Mouse (Mus musculus) mouse embryonic stem cell (cell line): ENCODE measurements at regions not wholly inside any gene's neighbourhood (a gene's known extent, or its start where the extent isn't known, plus 50 kb on each side); places are given as distances from the start of the nearest gene placed in this dataset.

Source experiments
- in situ Hi-C, 2 experiments: fragments of 300-500 bp; cut with MboI; formaldehyde crosslinking; loops; 1 replicate in 1 of 2; 3 replicates in 1 of 2; pipeline ENCODE4 v1.14.3; 2019 to 2020; ENCODE audit warnings: low sequenced_read_pairs in 2 of 2, low pct_unique_long_range_greater_than_20kb in 1 of 2, mixed read lengths in 1 of 2; ENCODE audit not compliant: unreplicated experiment in 1 of 2

- in situ Hi-C loops: no loop called here
These were observed 241.8 kb downstream of the Gsdmc2 start for GRCm38 (mm10) chr15:63603100-63603714.

- in situ Hi-C loops: no loop called here
These were observed 243.4 kb downstream of the Gsdmc2 start for GRCm38 (mm10) chr15:63601543-63601942.

- in situ Hi-C loops: no loop called here
These were observed 252.1 kb downstream of the Gsdmc2 start for GRCm38 (mm10) chr15:63592758-63593463.

- in situ Hi-C loops: no loop called here
These were observed 285.7 kb downstream of the Gsdmc2 start for GRCm38 (mm10) chr15:63559293-63559692.

GRCm38 (mm10) chr15:63558691-63559090 lies 286.3 kb downstream of the Gsdmc2 start:
- in situ Hi-C loops: no loop called here

GRCm38 (mm10) chr15:63557816-63558215 lies 287.2 kb downstream of the Gsdmc2 start:
- in situ Hi-C loops: no loop called here

- in situ Hi-C loops: no loop called here
These were observed 291.4 kb downstream of the Gsdmc2 start for GRCm38 (mm10) chr15:63553597-63553996.

- in situ Hi-C loops: no loop called here
These were observed 312.5 kb downstream of the Gsdmc2 start for GRCm38 (mm10) chr15:63532337-63533055.

GRCm38 (mm10) chr15:63527318-63527717 lies 317.7 kb downstream of the Gsdmc2 start:
- in situ Hi-C loops: no loop called here

GRCm38 (mm10) chr15:63526820-63527219 lies 318.2 kb downstream of the Gsdmc2 start:
- in situ Hi-C loops: no loop called here

- in situ Hi-C loops: no loop called here
These were observed 327.7 kb downstream of the Gsdmc2 start for GRCm38 (mm10) chr15:63517301-63517700.

GRCm38 (mm10) chr15:63500453-63500852 lies 344.5 kb downstream of the Gsdmc2 start:
- in situ Hi-C loops: no loop called here

- in situ Hi-C loops: no loop called here
These were observed 346.5 kb downstream of the Gsdmc2 start for GRCm38 (mm10) chr15:63498483-63498882.

- in situ Hi-C loops: no loop called here
These were observed 347.8 kb downstream of the Gsdmc2 start for GRCm38 (mm10) chr15:63497207-63497606.

GRCm38 (mm10) chr15:63484910-63485309 lies 360.1 kb downstream of the Gsdmc2 start:
- in situ Hi-C loops: no loop called here

GRCm38 (mm10) chr15:63484217-63484887 lies 360.6 kb downstream of the Gsdmc2 start:
- in situ Hi-C loops: no loop called here

GRCm38 (mm10) chr15:63479270-63479805 lies 365.6 kb downstream of the Gsdmc2 start:
- in situ Hi-C loops: no loop called here

- in situ Hi-C loops: no loop called here
These were observed 378.1 kb downstream of the Gsdmc2 start for GRCm38 (mm10) chr15:63466916-63467315.

GRCm38 (mm10) chr15:63452529-63452928 lies 392.4 kb downstream of the Gsdmc2 start:
- in situ Hi-C loops: no loop called here
